Mouse (Mus musculus) cerebellum, adult 2 months (tissue): ENCODE results near the gene Trp73.

Experiments used
- CTCF ChIP-seq: fragments of 200-500 bp; IDR thresholded peaks from 2 replicates; pipeline ENCODE4 v1.5.1; 2011; ENCODE audit warnings: low read depth, mild to moderate bottlenecking, control low read depth, low read length, moderate library complexity, borderline replicate concordance; ENCODE audit not compliant: insufficient read depth
- POLR2A ChIP-seq: fragments of 200-500 bp; IDR thresholded peaks from 2 replicates; pipeline ENCODE4 v1.6.1; 2011; ENCODE audit warnings: low read length, control low read depth, borderline replicate concordance; ENCODE audit not compliant: insufficient read depth

GRCm38 (mm10) chr4:154019571-154019970, 120.4 kb downstream of the Trp73 start:
- peak; percentile 51; the same call in 1 of the 2 replicates for TF ChIP-seq CTCF
- no peak for TF ChIP-seq POLR2A
